Mouse (Mus musculus) ES-Bruce4 (cell line): ENCODE measurements around the gene Espl1. TPM values are rescaled to one million over a fixed set of nuclear protein-coding genes. Genes with fewer than 3 reads are reported as not detected.

Source experiments
- H3K27ac ChIP-seq: 2 replicates; pipeline ENCODE4 v1.5.1; 2012; ENCODE audit warnings: low read length, inconsistent platforms; ENCODE audit not compliant: insufficient read depth
- H3K27me3 ChIP-seq: 2 replicates; pipeline ENCODE4 v1.6.1; 2012; ENCODE audit warnings: mild to moderate bottlenecking, low read length, inconsistent platforms; ENCODE audit not compliant: control insufficient read depth, poor library complexity, insufficient read depth, severe bottlenecking
- H3K36me3 ChIP-seq: 2 replicates; pipeline ENCODE4 v1.6.1; 2012; ENCODE audit warnings: inconsistent platforms, mild to moderate bottlenecking, low read length, moderate library complexity; ENCODE audit not compliant: control insufficient read depth, poor library complexity, insufficient read depth, severe bottlenecking
- H3K4me1 ChIP-seq: one replicate; pipeline ENCODE4 v1.8.1; 2011; ENCODE audit warnings: low read length; ENCODE audit not compliant: control insufficient read depth, insufficient read depth
- H3K4me3 ChIP-seq: 2 replicates; pipeline ENCODE4 v1.5.1; 2011; ENCODE audit warnings: low read depth, mild to moderate bottlenecking, low read length
- H3K9ac ChIP-seq: 2 replicates; pipeline ENCODE4 v1.6.1; 2012; ENCODE audit warnings: low read depth, mild to moderate bottlenecking, inconsistent platforms; ENCODE audit not compliant: poor library complexity, severe bottlenecking
- H3K9me3 ChIP-seq: replicated peaks from 2 replicates; pipeline ENCODE4 v1.6.1; 2012; ENCODE audit warnings: mild to moderate bottlenecking, low read length, inconsistent platforms; ENCODE audit not compliant: control insufficient read depth, poor library complexity, insufficient read depth, severe bottlenecking
- CTCF ChIP-seq: IDR thresholded peaks from one replicate; pipeline ENCODE4 v1.8.1; 2011; ENCODE audit warnings: low read depth, low read length
- EP300 ChIP-seq: IDR thresholded peaks from 2 replicates; pipeline ENCODE4 v1.6.1; 2011; ENCODE audit warnings: low read depth, low read length; ENCODE audit not compliant: insufficient read depth
- POLR2A ChIP-seq: IDR thresholded peaks from one replicate; pipeline ENCODE4 v1.8.1; 2011; ENCODE audit warnings: low read length; ENCODE audit not compliant: insufficient read depth
- polyA plus RNA-seq: library from polyadenylated mRNA; stranded (reverse); fragments of >200 nt; gene quantifications from 2 replicates; pipeline ENCODE4 v1.2.4, GENCODE M21; 2011; ENCODE audit warnings: low read depth; ENCODE audit not compliant: missing spikeins, insufficient read depth, insufficient read length

Gene Espl1
- 68.7 and 71.7 TPM in 2 replicates for polyA plus RNA-seq

DNA sequence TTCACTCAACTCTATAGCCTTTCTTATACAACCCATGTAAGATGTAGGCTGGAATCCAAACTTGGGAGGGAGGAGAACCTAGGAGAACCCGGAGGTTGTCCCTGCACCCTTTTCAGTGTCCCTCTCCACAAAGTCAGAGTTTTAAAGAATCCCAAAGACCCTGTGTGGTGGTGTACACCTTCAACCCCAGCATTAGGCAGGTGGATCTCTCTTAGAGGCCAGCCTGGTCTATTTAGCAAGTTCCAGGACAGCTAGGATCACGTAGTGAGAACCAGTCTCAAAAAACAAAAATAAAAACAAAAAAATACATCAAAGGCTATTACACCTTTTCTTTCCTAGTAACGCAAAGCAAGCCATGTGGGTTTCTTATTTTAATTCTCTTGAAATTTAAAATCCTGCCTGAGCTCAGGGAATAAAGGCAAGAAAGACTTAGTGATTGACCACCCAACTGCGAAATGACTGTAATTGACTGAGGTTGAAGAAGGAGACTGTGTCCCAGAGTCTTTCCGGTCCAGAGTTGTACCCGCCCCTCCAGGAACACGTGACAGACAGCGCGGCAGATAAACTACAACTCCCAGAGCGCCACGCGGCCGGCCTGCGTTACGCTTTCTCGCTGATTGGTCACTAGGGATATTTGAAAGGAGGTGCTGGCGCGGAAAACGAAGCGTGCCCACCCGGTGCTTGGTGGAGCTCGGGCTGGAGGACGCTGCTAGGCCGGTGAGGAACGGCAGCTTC, at the start of gene Espl1:
Gene Espl1 (plus strand): TSS at position 634 of the 735 bp plus-strand sequence.
- H3K4me1 ChIP-seq: no peaks in the 10 kb centered on the region
- H3K27ac ChIP-seq: no peak within 1 kb of the TSS
- no peaks in the 10 kb centered on the region for H3K9me3 ChIP-seq

DNA sequence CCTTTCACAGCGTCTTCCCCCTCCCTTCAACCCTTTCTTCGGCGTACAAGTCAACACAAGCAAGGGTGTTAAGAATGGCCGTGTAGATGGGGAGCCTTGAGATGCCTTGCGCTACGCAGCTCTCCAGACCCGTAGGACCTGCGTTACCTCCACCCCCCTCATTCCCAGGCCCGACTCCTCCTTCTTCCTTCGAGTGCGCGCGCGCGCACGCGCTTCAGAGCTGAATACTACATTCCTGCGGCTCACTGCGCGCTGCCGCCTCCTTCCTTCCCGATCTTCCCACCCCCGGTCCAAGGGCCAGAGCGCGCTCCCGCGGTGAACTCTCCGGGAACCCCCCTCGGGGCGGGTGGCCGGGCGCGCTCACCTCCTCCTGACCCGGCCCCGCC, 49.2 kb upstream of the Espl1 start:
- Histone ChIP-seq H3K9me3 (no peaks in the 10 kb centered on the region), H3K4me3 (peak overlapping the region; percentile 83), H3K36me3 (no peaks in the 10 kb centered on the region), H3K27me3 (no peaks in the 10 kb centered on the region), H3K27ac (peak overlapping the region; percentile 87), H3K4me1 (peaks cover 11% of the 10 kb centered on the region), H3K9ac (peak overlapping the region; percentile 84; the same call in 1 of the 2 replicates)
- no peak for TF ChIP-seq POLR2A
- peak; percentile 79 for TF ChIP-seq EP300

More for the DNA sequence above, at the start of gene Espl1:
- TF ChIP-seq CTCF (no peak), POLR2A (peak; percentile 87)
- Histone ChIP-seq H3K4me3 (peak within 1 kb of the TSS; percentile 79), H3K27me3 (no peaks in the 10 kb centered on the region), H3K9ac (peak within 1 kb of the TSS; percentile 70), H3K36me3 (peaks cover 29% of the 10 kb centered on the region)

DNA sequence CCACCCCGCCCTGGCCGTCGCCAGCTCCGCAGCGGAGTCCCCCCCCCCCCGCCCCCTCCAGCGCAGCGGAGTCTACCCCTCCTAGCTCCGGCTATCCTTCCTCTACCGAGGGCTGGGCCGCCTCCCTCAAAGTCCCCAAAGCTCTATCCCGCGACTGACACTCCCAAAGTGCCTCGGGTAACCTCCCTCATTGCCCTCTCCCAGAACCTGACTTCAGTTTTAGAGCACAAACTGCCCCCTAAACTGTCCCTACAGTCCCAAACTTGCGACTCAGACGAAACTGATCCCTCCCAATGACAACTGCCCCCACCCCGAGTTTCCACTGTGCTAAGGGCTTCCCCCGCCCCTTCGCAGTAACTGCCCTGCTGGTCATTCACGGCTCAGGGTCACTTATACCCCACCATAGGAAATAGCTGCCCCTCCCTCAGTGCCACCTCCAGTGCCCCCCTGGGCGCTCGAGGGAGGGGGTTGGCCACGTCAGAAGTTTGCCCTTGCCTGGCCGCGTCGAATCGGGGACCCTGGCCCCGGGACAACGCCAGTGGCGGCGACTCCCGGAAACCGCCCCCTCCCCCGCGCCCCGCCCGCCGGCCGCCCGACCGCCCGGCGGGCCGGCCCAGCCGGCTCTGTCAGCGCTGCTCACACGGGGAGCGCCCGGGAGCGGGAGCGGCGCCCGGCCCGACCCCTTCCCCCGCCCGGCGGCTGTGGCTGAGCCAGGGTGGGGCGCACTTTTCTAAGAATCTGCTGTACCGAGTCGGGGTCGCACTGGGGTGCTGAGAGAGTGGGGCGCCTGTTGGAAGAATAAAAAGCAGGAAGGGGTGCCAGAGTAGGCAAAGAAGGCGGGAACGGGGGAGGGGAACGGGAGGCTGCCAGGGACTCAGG, 48.6 kb upstream of the Espl1 start:
- Histone ChIP-seq H3K9me3 (no peaks in the 10 kb centered on the region), H3K36me3 (no peaks in the 10 kb centered on the region), H3K4me1 (peaks cover 13% of the 10 kb centered on the region), H3K27ac (peak overlapping the region; percentile 95), H3K4me3 (peak overlapping the region; percentile 83), H3K9ac (peak overlapping the region; percentile 84), H3K27me3 (no peaks in the 10 kb centered on the region)
- TF ChIP-seq POLR2A: no peak
- no peak for TF ChIP-seq CTCF
- 0 out of 2 replicates have a peak, but pooled peaks have one; percentile 14 for TF ChIP-seq EP300

DNA sequence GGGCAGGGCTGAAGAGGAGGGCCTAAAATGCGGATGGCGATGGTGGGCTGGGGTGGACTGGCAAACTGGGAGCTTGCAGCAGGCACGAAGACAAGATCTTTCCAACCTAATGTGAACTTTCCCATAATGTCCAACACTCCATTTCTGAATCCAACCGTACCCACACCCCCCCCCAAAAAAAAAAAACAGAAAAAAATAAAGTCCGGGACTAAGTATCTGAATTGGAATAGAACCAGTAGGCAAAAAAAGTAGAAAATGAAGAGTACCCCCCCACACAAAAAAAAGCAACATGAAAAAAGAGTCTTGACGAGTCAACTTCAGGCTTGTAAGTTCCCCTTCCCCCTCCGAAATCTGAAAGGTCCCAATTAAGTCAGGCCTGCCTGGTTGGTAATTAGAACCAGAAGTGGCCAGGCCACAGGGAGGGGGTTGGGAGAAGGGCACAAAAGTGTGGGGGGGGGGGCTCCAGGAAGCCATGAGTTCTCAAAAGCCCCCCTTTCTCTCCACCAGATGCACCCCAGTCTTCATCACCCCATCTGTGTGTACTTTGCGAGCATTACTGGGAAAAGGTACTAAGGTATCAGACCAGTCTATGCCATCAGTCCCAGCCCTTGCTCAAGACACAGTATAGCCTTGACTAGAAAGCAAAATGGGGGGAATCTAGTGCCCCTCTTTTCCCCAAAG, 47.8 kb upstream of the Espl1 start:
- TF ChIP-seq CTCF: no peak
- no peak for TF ChIP-seq POLR2A
- Histone ChIP-seq H3K4me3 (peak overlapping the region; percentile 72), H3K4me1 (peaks cover 16% of the 10 kb centered on the region), H3K27me3 (no peaks in the 10 kb centered on the region), H3K9ac (peak overlapping the region; percentile 84), H3K36me3 (no peaks in the 10 kb centered on the region), H3K9me3 (no peaks in the 10 kb centered on the region), H3K27ac (peak overlapping the region; percentile 90)

DNA sequence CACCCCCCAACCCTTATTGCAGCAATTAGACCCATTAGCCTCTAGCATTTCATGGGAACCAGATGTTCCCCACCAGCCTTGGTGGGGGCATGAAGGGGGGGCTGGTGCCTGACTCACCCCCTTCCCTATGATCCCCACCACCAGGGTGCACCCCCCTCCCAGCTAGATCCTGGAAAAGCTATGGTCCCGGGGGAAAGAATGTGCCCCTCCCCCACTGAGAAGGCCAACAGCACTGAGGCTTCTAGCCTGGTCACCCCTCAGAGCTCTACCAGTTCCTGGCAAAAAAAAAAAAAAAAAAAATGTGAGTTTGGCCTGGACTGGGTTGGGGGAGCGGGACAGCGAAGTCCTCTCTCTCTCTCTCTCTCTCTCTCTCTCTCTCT, 47.3 kb upstream of the Espl1 start:
- Histone ChIP-seq H3K9me3 (no peaks in the 10 kb centered on the region), H3K27me3 (no peaks in the 10 kb centered on the region), H3K4me3 (peak overlapping the region; percentile 16), H3K4me1 (peaks cover 16% of the 10 kb centered on the region), H3K36me3 (no peaks in the 10 kb centered on the region), H3K9ac (peak overlapping the region; percentile 84), H3K27ac (peak overlapping the region; percentile 90)
- TF ChIP-seq CTCF (no peak), EP300 (0 out of 2 replicates have a peak, but pooled peaks have one; percentile 38), POLR2A (no peak)
